Mouse (Mus musculus) midbrain, embryonic 14.5 days (tissue): ENCODE results near the gene Gm4131. TPM values are rescaled to one million over a fixed set of nuclear protein-coding genes. Genes with fewer than 3 reads are reported as not detected.
"Not testable (repeated sequence)": the region's sequence is repeated elsewhere in the genome, so short reads cannot be mapped to it uniquely, and the experiment has no call there.

Source experiments
- ATAC-seq: fragments of 200-750 bp; cut with Nextera tagmentation; 2 replicates; pipeline ENCODE4 v1.8.0; 2017; ENCODE audit warnings: moderate number of reproducible peaks, moderate library complexity; ENCODE audit not compliant: low FRiP score, low TSS enrichment
- DNase-seq: peaks from one replicate; pipeline ENCODE4 v3.0.0-alpha.2; 2015
- H3K27ac ChIP-seq: fragments of 300-500 bp; sonication (generic); replicated peaks from 2 replicates; pipeline ENCODE4 v1.5.1; 2014; ENCODE audit warnings: mild to moderate bottlenecking, low read depth, low read length, moderate library complexity
- H3K27me3 ChIP-seq: fragments of 300-500 bp; sonication (generic); 2 replicates; pipeline ENCODE4 v1.6.1; 2014; ENCODE audit warnings: low read length, control low read depth, mixed read lengths; ENCODE audit not compliant: control insufficient read depth, insufficient read depth
- H3K36me3 ChIP-seq: fragments of 300-500 bp; sonication (generic); 2 replicates; pipeline ENCODE4 v1.6.1; 2014; ENCODE audit warnings: low read length, control low read depth; ENCODE audit not compliant: control insufficient read depth, insufficient read depth
- H3K4me1 ChIP-seq: fragments of 300-500 bp; sonication (generic); 2 replicates; pipeline ENCODE4 v1.6.1; 2014; ENCODE audit warnings: mild to moderate bottlenecking, antibody characterized with exemption, low read length, control low read depth; ENCODE audit not compliant: control insufficient read depth, insufficient read depth
- H3K4me2 ChIP-seq: fragments of 300-500 bp; sonication (generic); 2 replicates; pipeline ENCODE4 v1.6.1; 2014; ENCODE audit warnings: mild to moderate bottlenecking, low read length, moderate library complexity
- H3K4me3 ChIP-seq: fragments of 300-500 bp; sonication (generic); replicated peaks from 2 replicates; pipeline ENCODE4 v1.5.1; 2014; ENCODE audit warnings: low read depth, low read length
- H3K9ac ChIP-seq: fragments of 300-500 bp; sonication (generic); replicated peaks from 2 replicates; pipeline ENCODE4 v1.6.1; 2014; ENCODE audit warnings: mild to moderate bottlenecking, low read length, moderate library complexity
- H3K9me3 ChIP-seq: fragments of 300-500 bp; sonication (generic); 2 replicates; pipeline ENCODE4 v1.6.1; 2016; ENCODE audit warnings: low read length, control low read depth, mixed read lengths; ENCODE audit not compliant: control insufficient read depth
- WGBS: fragments of 180-500 bp; shearing (Covaris S2); extraction: QIAGEN DNeasy Blood & Tissue Kit; methylation state at CpG from one replicate; pipeline ENCODE4 v1.1.7; 2014; 5-methylcytosine and 5-hydroxymethylcytosine counted together
- polyA plus RNA-seq: library from polyadenylated mRNA; unstranded; fragments of >200 nt; fragmentation: Nextera tagmentation; extraction: Ambion mirVana; gene quantifications from 2 replicates; pipeline ENCODE4 v1.2.1, GENCODE M21; 2014

Gm4131 gene
- polyA plus RNA-seq, result not detected in 2 replicates

GRCm38 (mm10) chr14:62566821-62567220, at the start of gene Gm4131:
TSS of gene Gm4131 (minus strand) at chr14:62566921.
- H3K27me3 ChIP-seq, H3K4me2 ChIP-seq, H3K27ac ChIP-seq, H3K4me3 ChIP-seq, ATAC-seq, H3K36me3 ChIP-seq, H3K9me3 ChIP-seq, DNase-seq, H3K4me1 ChIP-seq, H3K9ac ChIP-seq: not testable (repeated sequence)
- 49% methylated on average over 9 of the region's 9 CpGs for WGBS

- no peak overlapping the region for H3K27ac ChIP-seq
- no peaks in the 10 kb centered on the region for H3K9me3 ChIP-seq
- 88% methylated on average over 3 of the region's 3 CpGs for WGBS
- no peaks in the 10 kb centered on the region for H3K4me1 ChIP-seq
- DNase-seq (no peak), ATAC-seq (no peak)
- no peak overlapping the region for H3K9ac ChIP-seq
- peaks cover 12% of the 10 kb centered on the region for H3K36me3 ChIP-seq
- no peaks in the 10 kb centered on the region for H3K27me3 ChIP-seq
- H3K4me2 ChIP-seq, result no peak overlapping the region
- H3K4me3 ChIP-seq, result no peak overlapping the region
Measured at GRCm38 (mm10) chr14:62609904-62610303, 43.2 kb upstream of the Gm4131 start.

- Histone ChIP-seq H3K9ac (no peak overlapping the region), H3K36me3 (peaks cover 12% of the 10 kb centered on the region), H3K4me2 (no peak overlapping the region), H3K27ac (no peak overlapping the region), H3K4me1 (no peaks in the 10 kb centered on the region), H3K27me3 (no peaks in the 10 kb centered on the region), H3K9me3 (no peaks in the 10 kb centered on the region), H3K4me3 (no peak overlapping the region)
- DNase-seq (peak; percentile 49), ATAC-seq (no peak)
- 79% methylated on average over 8 of the region's 8 CpGs for WGBS
Measured at GRCm38 (mm10) chr14:62607791-62608196, 41.1 kb upstream of the Gm4131 start.

GRCm38 (mm10) chr14:62602869-62603268, 36.1 kb upstream of the Gm4131 start:
- 92% methylated on average over 1 of the region's 1 CpGs for WGBS
- DNase-seq (no peak), ATAC-seq (no peak)
- Histone ChIP-seq H3K4me1 (0 out of 2 replicates have a peak, but pooled peaks cover 8% of the 10 kb centered on the region), H3K9me3 (no peaks in the 10 kb centered on the region), H3K27ac (peak overlapping the region; percentile 8; the same call in 1 of the 2 replicates), H3K4me3 (no peak overlapping the region), H3K36me3 (peaks cover 12% of the 10 kb centered on the region), H3K9ac (no peak overlapping the region), H3K27me3 (no peaks in the 10 kb centered on the region), H3K4me2 (no peak overlapping the region)

- H3K27ac ChIP-seq, result peak overlapping the region; percentile 8; the same call in 1 of the 2 replicates
- peak; percentile 16 for DNase-seq
- WGBS, result 44% methylated on average over 1 of the region's 1 CpGs
Measured at GRCm38 (mm10) chr14:62602271-62602670, 35.5 kb upstream of the Gm4131 start.

GRCm38 (mm10) chr14:62600109-62600522, 33.4 kb upstream of the Gm4131 start:
- no peak for ATAC-seq
- Histone ChIP-seq H3K27ac (no peak overlapping the region), H3K4me2 (no peak overlapping the region), H3K4me1 (0 out of 2 replicates have a peak, but pooled peaks cover 8% of the 10 kb centered on the region), H3K9ac (no peak overlapping the region), H3K9me3 (no peaks in the 10 kb centered on the region), H3K4me3 (no peak overlapping the region), H3K27me3 (no peaks in the 10 kb centered on the region), H3K36me3 (no peaks in the 10 kb centered on the region)
- DNase-seq, result peak; percentile 30
- 41% methylated on average over 6 of the region's 6 CpGs for WGBS

More at GRCm38 (mm10) chr14:62602271-62602670, 35.5 kb upstream of the Gm4131 start:
- Histone ChIP-seq H3K36me3 (peaks cover 12% of the 10 kb centered on the region), H3K27me3 (no peaks in the 10 kb centered on the region), H3K4me3 (no peak overlapping the region), H3K4me2 (no peak overlapping the region), H3K9ac (no peak overlapping the region), H3K9me3 (no peaks in the 10 kb centered on the region), H3K4me1 (0 out of 2 replicates have a peak, but pooled peaks cover 8% of the 10 kb centered on the region)
- ATAC-seq, result no peak

- Histone ChIP-seq H3K9me3 (no peaks in the 10 kb centered on the region), H3K27me3 (no peaks in the 10 kb centered on the region), H3K4me3 (no peak overlapping the region), H3K9ac (no peak overlapping the region), H3K36me3 (0 out of 2 replicates have a peak, but pooled peaks cover 6% of the 10 kb centered on the region), H3K4me1 (peaks cover 27% of the 10 kb centered on the region), H3K27ac (peak overlapping the region; percentile 72), H3K4me2 (no peak overlapping the region)
- DNase-seq, result peak; percentile 83
- WGBS, result 9% methylated on average over 3 of the region's 3 CpGs
- peak; percentile 46; the same call in 1 of the 2 replicates for ATAC-seq
Measured at GRCm38 (mm10) chr14:62585338-62585737, 18.6 kb upstream of the Gm4131 start.

GRCm38 (mm10) chr14:62584637-62585036, 17.9 kb upstream of the Gm4131 start:
- H3K9me3 ChIP-seq, result no peaks in the 10 kb centered on the region
- no peak overlapping the region for H3K4me2 ChIP-seq
- no peak for DNase-seq
- H3K9ac ChIP-seq, result 0 out of 2 replicates have a peak overlapping the region, but pooled peaks have one; percentile 14
- 0 out of 2 replicates have a peak, but pooled peaks cover 6% of the 10 kb centered on the region for H3K36me3 ChIP-seq
- peak overlapping the region; percentile 72 for H3K27ac ChIP-seq
- H3K4me3 ChIP-seq, result no peak overlapping the region
- H3K27me3 ChIP-seq, result no peaks in the 10 kb centered on the region
- ATAC-seq, result no peak
- peaks cover 27% of the 10 kb centered on the region for H3K4me1 ChIP-seq

- H3K27me3 ChIP-seq, result no peaks in the 10 kb centered on the region
- peak overlapping the region; percentile 34 for H3K27ac ChIP-seq
- H3K4me1 ChIP-seq, result peaks cover 27% of the 10 kb centered on the region
- H3K4me2 ChIP-seq, result no peak overlapping the region
- no peaks in the 10 kb centered on the region for H3K9me3 ChIP-seq
- DNase-seq (peak; percentile 44), ATAC-seq (no peak)
- H3K9ac ChIP-seq, result no peak overlapping the region
- WGBS, result 12% methylated on average over 9 of the region's 9 CpGs
- H3K36me3 ChIP-seq, result no peaks in the 10 kb centered on the region
- no peak overlapping the region for H3K4me3 ChIP-seq
Measured at GRCm38 (mm10) chr14:62581768-62582167, 15.0 kb upstream of the Gm4131 start.
